Mouse (Mus musculus) neural tube, embryonic 12.5 days (tissue): ENCODE data around the gene Phrf1. TPM values are rescaled to one million over a fixed set of nuclear protein-coding genes. Genes with fewer than 3 reads are reported as not detected.

ENCODE experiments used
- ATAC-seq: fragments of 200-750 bp; cut with Nextera tagmentation; 2 replicates; pipeline ENCODE4 v1.8.0; 2017; ENCODE audit warnings: low read depth, mild to moderate bottlenecking, moderate TSS enrichment, moderate library complexity; ENCODE audit not compliant: low FRiP score
- H3K27ac ChIP-seq: fragments of 300-500 bp; sonication (generic); 2 replicates; pipeline ENCODE4 v1.5.1; 2016
- H3K27me3 ChIP-seq: fragments of 300-500 bp; sonication (generic); replicated peaks from 2 replicates; pipeline ENCODE4 v1.6.1; 2016; ENCODE audit warnings: mild to moderate bottlenecking
- H3K36me3 ChIP-seq: fragments of 300-500 bp; sonication (generic); 2 replicates; pipeline ENCODE4 v1.6.1; 2016; ENCODE audit warnings: mild to moderate bottlenecking
- H3K4me1 ChIP-seq: fragments of 300-500 bp; sonication (generic); 2 replicates; pipeline ENCODE4 v1.6.1; 2016
- H3K4me2 ChIP-seq: fragments of 300-500 bp; sonication (generic); replicated peaks from 2 replicates; pipeline ENCODE4 v1.6.1; 2016; ENCODE audit warnings: mild to moderate bottlenecking
- H3K4me3 ChIP-seq: fragments of 300-500 bp; sonication (generic); 2 replicates; pipeline ENCODE4 v1.5.1; 2016
- H3K9ac ChIP-seq: fragments of 300-500 bp; sonication (generic); 2 replicates; pipeline ENCODE4 v1.6.1; 2016; ENCODE audit warnings: mild to moderate bottlenecking
- H3K9me3 ChIP-seq: fragments of 300-500 bp; sonication (generic); 2 replicates; pipeline ENCODE4 v1.6.1; 2016; ENCODE audit warnings: mild to moderate bottlenecking
- WGBS: fragments of 180-500 bp; shearing (Covaris S2); methylation state at CpG from one replicate; pipeline ENCODE4 v1.1.7; 2016; 5-methylcytosine and 5-hydroxymethylcytosine counted together
- microRNA counts: library from miRNA; unstranded; fragments of <30 nt; microRNA quantifications from one replicate; lab custom pipeline; 2017
- microRNA-seq: library from miRNA; unstranded; fragments of <30 nt; microRNA quantifications from one replicate; pipeline ENCODE4, GENCODE M21; 2017
- polyA plus RNA-seq: library from polyadenylated mRNA; unstranded; fragments of >200 nt; fragmentation: Nextera tagmentation; extraction: Ambion mirVana; gene quantifications from 2 replicates; pipeline ENCODE4 v1.2.1, GENCODE M21; 2016

Phrf1 gene
- polyA plus RNA-seq, 1 experiment from 2014 or later: 92.7 TPM

GRCm38 (mm10) chr7:141304537-141304936 lies 76.0 kb downstream of the Phrf1 start:
- ATAC-seq: no peak
- no peaks in the 10 kb centered on the region for H3K4me1 ChIP-seq
- 92% methylated on average over 4 of the region's 4 CpGs for WGBS

More at GRCm38 (mm10) chr7:141304537-141304936, 76.0 kb downstream of the Phrf1 start:
- H3K9me3 ChIP-seq: no peaks in the 10 kb centered on the region
- no peak overlapping the region for H3K4me3 ChIP-seq
- no peak overlapping the region for H3K27ac ChIP-seq
- H3K4me2 ChIP-seq: no peak overlapping the region
- no peak overlapping the region for H3K9ac ChIP-seq
- peaks cover 90% of the 10 kb centered on the region for H3K36me3 ChIP-seq
- H3K27me3 ChIP-seq: no peaks in the 10 kb centered on the region

MicroRNAs within 50 kb of the gene (microRNA counts, 519-probe panel; counts per million panel counts)
- microRNA mmu-miR-210 (lab: Ali Mortazavi, UCI): 5,225 counts per million, percentile 85 among the panel's probes with 10 or more counts

Small RNAs within 50 kb of the gene (microRNA-seq; reads per million reads assigned to microRNA genes)
- gene Mir210: 329 reads per million, percentile 67 among the genes with 10 or more reads in this experiment

Other genes with a start within 250 kb of the Phrf1 start
- 23.9 and 29.2 TPM in 2 replicates for gene Ifitm3, start 218.0 kb upstream of the Phrf1 start, polyA plus RNA-seq
- 0.42 and 0.54 TPM in 2 replicates for gene Ifitm6, start 210.9 kb upstream of the Phrf1 start, polyA plus RNA-seq
- gene Gm17387, start 199.7 kb upstream of the Phrf1 start, polyA plus RNA-seq: not detected in 2 replicates
- gene B4galnt4, start 167.7 kb upstream of the Phrf1 start, polyA plus RNA-seq: 40.8 and 41.5 TPM in 2 replicates
- gene Pkp3, start 150.6 kb upstream of the Phrf1 start, polyA plus RNA-seq: 1.6 and 3.1 TPM in 2 replicates
- 1.6 and 2.3 TPM in 2 replicates for gene Sigirr, start 128.2 kb upstream of the Phrf1 start, polyA plus RNA-seq
- 0.22 TPM in 1 of 2 replicates, not detected in the other for gene Ano9, start 111.0 kb upstream of the Phrf1 start, polyA plus RNA-seq
- gene Ptdss2, start 106.4 kb upstream of the Phrf1 start, polyA plus RNA-seq: 74.7 and 79.8 TPM in 2 replicates
- gene Rnh1, start 55.9 kb upstream of the Phrf1 start, polyA plus RNA-seq: 56.9 and 60.9 TPM in 2 replicates
- 114 and 121 TPM in 2 replicates for gene Hras, start 34.8 kb upstream of the Phrf1 start, polyA plus RNA-seq
- 11.2 TPM in 2 replicates for gene Lrrc56, start 34.6 kb upstream of the Phrf1 start, polyA plus RNA-seq
- gene Lmntd2, start 14.7 kb upstream of the Phrf1 start, polyA plus RNA-seq: 2.5 and 3.8 TPM in 2 replicates
- 37.1 and 38.7 TPM in 2 replicates for gene Rassf7, start 12.9 kb upstream of the Phrf1 start, polyA plus RNA-seq
- gene Irf7, start 37.7 kb downstream of the Phrf1 start, polyA plus RNA-seq: 1.0 and 1.7 TPM in 2 replicates
- not detected in 2 replicates for gene Cdhr5, start 48.0 kb downstream of the Phrf1 start, polyA plus RNA-seq
- 4.5 and 7.1 TPM in 2 replicates for gene Sct, start 50.3 kb downstream of the Phrf1 start, polyA plus RNA-seq
- gene Drd4, start 63.2 kb downstream of the Phrf1 start, polyA plus RNA-seq: 0.82 and 0.94 TPM in 2 replicates
- 98.9 and 108 TPM in 2 replicates for gene Deaf1, start 98.9 kb downstream of the Phrf1 start, polyA plus RNA-seq
- 60.9 and 62.5 TPM in 2 replicates for gene Tmem80, start 99.0 kb downstream of the Phrf1 start, polyA plus RNA-seq
- gene Eps8l2, start 110.1 kb downstream of the Phrf1 start, polyA plus RNA-seq: 1.0 and 1.1 TPM in 2 replicates
- 366 and 377 TPM in 2 replicates for gene Taldo1, start 163.4 kb downstream of the Phrf1 start, polyA plus RNA-seq
- gene Gatd1, start 185.4 kb downstream of the Phrf1 start, polyA plus RNA-seq: 50.5 and 51.5 TPM in 2 replicates
- gene Cend1, start 200.7 kb downstream of the Phrf1 start, polyA plus RNA-seq: 44.4 and 55.1 TPM in 2 replicates
- gene Slc25a22, start 209.1 kb downstream of the Phrf1 start, polyA plus RNA-seq: 57.6 and 57.7 TPM in 2 replicates
- gene Pidd1, start 215.2 kb downstream of the Phrf1 start, polyA plus RNA-seq: 8.4 and 9.8 TPM in 2 replicates
- gene Rplp2, start 218.6 kb downstream of the Phrf1 start, polyA plus RNA-seq: 803 and 881 TPM in 2 replicates
- gene Pnpla2, start 226.4 kb downstream of the Phrf1 start, polyA plus RNA-seq: 15.8 and 16.5 TPM in 2 replicates
- gene Cracr2b, start 232.3 kb downstream of the Phrf1 start, polyA plus RNA-seq: 6.7 and 7.6 TPM in 2 replicates
- gene Cd151, start 238.6 kb downstream of the Phrf1 start, polyA plus RNA-seq: 20.6 and 22.7 TPM in 2 replicates
- 73.5 and 80.6 TPM in 2 replicates for gene Polr2l, start 246.3 kb downstream of the Phrf1 start, polyA plus RNA-seq
- 34.2 and 37.1 TPM in 2 replicates for gene Tspan4, start 246.5 kb downstream of the Phrf1 start, polyA plus RNA-seq